Mouse (Mus musculus) 416B (cell line): ENCODE data around the gene Tspan17.

Source experiments
- DNase-seq: peaks from one replicate; pipeline ENCODE4 v3.0.0; 2011; ENCODE audit warnings: low read depth

Tspan17 gene

DNA sequence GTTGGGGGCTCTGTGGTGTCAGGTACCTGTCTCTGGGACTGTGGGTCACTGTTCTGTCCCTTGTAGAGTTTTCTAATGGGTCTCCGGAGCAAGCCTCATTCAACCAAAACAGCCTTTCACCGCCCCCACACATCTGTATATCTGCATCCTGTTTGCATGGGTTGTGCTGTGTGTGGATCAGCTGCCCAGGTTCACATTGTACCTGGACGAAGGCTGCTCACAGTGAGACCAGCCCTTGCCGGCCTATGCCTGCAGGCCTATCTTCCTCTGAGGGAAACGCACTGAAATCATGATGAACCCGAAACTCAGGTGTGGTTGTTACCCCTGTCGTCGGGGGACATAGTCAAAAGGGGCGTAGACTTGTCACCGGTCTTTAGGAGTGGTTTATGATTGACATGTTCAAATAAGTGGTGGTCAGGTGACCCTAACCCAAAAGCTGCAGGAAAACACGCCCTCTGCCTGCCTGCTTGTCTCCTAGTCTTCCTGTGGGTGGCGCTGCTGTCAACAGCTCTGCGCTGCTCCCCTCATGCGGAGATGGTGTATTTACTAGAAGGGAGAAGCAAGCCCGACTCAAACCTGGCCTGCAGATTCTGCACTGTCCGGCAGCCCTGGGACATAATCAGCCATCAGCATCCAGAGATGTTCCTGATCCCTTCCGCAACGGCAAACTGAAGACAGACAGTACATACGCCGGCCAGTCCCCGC is 16.1 kb downstream of the Tspan17 start:
- no peak for DNase-seq

DNA sequence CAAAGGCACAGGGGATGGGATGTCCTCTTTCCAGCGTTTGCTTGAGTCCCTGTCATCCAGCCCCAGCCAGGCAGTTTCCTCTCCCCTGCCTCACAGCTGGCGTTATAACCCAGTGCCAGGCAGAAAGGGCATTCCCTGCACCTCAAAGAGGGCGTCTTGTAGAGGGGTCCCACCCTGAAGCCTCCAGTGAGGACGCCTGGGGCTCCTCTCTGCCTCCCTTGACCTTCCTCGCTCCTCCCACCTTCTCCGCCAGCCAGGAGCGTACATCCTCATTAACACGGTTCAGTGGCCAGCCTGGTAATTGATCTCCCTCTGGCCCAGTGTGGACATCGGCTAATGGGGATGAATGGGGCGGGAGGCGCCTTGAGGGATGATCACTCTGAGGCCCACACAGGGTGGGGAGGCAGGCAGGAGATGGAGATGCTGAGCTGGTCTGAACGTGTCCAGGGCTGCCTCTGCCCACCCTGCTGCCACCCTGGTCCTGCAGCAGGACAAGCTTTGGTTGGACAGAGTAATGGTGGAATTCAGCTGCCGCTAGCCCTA is 17.3 kb downstream of the Tspan17 start:
- DNase-seq, result no peak

DNA sequence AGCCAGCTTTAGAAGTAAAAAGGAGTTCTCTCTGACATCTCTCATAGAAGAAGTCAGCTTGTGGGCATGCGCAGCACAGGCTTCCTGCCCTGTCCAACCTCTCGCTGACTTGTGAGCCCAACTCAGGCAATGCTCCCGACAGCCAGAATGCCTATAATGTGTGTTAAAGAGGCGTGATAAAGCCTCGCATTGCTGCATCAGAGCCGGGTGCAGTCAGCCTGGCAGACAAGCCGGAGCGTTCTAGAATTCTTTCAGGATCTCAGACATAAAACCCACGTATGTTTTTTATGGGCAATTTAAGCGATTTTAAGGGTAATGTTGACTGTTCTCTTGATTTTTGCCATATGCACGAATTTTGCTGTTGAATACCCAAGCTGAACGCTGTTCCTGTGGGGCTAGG is 18.9 kb downstream of the Tspan17 start:
- no peak for DNase-seq

GRCm38 (mm10) chr13:54811476-54811875 is 22.3 kb downstream of the Tspan17 start:
- no peak for DNase-seq

- peak; percentile 93 for DNase-seq
Observed at GRCm38 (mm10) chr13:54813381-54813780, 24.2 kb downstream of the Tspan17 start.

DNA sequence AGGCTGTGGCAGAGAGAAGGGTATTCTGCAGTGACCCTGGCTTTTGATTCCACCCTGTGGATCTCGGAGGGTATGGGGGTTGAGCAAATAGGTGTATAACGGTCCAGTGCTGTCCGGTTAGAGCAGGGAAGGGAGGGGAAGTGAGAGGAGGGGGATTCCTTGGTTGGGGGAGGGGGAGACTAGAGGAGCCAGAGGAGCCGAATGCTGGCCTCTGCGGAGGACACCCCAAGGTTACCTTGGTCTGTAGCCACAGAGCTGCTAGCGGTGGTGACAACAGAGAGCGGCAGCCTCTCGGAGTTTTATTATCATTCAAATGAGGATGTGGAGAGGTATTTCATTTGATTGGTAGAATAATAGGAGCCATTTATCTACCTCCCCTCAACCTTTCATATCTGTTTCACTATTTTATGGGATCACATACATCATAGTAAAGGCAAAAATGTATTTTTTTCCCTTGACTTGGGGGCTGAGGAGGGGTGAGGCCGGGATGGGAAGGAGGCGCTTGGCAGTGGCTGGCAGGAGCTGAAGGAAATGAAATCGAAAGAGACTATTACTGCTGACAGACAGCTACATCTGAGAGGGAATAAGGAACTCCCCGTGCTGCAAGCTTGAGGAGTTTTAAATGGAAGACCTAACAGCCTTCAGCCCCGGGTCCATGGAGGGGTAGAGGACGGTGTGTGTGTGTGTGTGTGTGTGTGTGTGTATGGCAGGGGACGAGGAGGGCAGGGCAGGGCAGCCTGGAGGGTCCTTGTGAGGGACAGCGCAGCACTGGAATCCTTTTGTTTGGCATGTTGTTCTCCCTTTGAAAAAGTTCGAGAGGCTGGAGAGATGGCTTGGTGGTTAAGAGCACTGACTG is 29.4 kb downstream of the Tspan17 start:
- no peak for DNase-seq

- DNase-seq, result no peak
Observed at GRCm38 (mm10) chr13:54821106-54821505, 31.9 kb downstream of the Tspan17 start.

GRCm38 (mm10) chr13:54821931-54822330 is 32.8 kb downstream of the Tspan17 start:
- peak; percentile 36 for DNase-seq

DNA sequence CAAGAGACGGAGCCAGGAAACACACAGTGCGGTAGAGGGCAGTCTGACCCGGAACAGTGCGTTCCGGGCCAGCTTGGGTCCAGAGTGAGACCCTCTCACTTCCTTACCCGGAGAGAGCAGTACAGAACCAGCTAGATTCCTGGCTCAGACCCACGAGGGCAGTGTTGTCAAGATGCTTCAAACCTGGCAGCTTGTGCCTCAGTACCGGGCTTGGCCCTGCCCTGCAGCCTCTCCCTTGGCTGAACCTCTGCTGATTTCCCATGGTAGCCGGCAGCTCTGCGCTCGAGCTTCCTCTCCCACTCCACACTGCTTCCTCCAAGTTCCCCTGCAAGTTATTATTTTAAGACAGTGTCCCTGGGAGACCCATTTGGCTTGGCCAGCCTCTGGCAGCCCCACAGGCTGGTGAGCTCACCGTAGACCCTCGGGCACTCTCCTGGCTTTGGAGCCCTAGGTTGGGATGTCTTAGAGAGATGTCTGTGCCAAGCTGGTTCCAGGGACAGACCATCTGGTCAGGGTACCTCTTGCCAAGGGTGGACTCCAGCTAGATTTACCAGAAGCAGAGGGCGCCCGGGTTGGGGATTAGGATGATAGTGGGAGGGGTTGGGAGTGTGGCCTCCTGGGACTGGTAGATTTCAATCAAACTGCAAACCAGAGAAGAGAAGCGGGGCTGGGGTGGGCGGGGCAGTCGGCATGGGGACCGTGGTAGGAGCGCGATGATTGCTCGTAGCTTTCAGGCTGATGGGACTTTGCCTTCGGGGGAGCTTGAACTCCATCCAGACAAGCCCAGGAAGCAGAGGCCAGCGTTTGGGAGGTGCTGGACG is 35.1 kb downstream of the Tspan17 start:
- no peak for DNase-seq

- no peak for DNase-seq
Observed at GRCm38 (mm10) chr13:54827992-54828391, 38.8 kb downstream of the Tspan17 start.

DNA sequence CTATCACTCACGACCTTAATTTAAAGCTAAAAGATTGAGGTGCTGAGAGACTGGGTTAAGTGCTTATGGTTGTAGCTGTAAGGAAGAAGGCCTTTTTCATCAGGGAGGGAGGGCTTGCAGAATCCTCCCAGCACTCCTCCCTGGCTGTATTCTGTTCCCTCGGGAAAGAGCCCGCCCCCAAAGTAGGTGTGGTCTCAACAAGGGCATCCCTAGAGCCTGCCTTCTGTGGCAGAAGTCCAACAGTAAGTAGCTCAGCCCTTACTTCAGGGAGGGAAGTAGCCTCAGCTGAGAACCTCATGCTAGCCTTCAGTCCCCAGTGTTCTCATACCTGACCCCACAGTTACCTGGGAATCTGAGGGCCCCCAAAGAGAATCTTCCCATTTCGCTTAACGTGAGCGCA is 39.3 kb downstream of the Tspan17 start:
- DNase-seq, result no peak

DNA sequence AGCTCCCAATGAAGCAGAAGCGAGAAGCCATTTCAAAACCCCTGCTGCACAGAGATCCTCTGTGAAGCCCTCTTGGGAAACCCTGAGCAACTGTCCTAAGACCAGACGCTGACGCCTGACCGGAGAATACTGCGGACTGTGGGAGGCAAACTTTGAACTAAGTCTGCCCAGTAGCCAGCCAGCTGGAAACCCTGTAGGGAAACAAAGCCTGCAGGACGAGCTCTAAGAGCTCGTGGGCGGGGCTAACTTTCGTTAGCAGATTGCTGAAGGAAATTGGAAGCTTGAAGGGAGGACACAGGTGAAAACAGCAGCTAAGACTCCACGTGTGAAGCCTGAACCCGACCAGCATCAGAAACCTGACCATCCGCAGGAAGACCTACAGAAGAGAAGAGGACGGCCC is 40.3 kb downstream of the Tspan17 start:
- no peak for DNase-seq

DNA sequence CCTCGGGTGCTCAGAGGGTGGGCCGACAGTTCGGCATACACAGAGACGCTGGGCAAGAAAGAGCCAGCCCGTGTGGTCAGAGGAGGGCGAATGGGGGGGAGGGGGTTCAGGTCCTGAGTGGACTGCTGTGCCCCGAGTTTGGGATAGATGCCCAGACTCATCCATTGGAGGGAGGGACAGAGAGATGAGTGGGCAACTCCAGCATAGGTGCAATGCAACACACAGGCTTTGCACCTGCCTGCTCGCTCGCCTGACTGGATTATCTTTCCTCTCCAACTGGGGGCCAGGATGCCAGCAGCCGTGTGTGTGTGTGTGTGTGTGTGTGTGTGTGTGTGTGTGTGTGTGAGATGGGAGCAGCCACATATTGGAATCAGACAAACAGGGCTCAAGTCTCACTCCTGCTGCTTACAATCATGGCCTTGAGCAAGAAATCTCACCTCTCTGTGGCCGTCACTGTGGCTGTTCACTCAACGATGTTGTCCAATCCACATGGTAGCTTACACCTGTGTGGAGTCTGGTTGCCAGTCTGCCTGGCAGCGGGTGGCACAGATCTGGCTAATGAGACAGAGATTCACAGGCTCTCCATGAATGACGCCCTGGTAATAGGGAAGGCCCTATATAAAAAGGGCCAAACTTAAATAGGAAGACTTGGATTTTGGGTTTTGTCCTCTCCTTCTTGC is 47.3 kb downstream of the Tspan17 start:
- no peak for DNase-seq

DNA sequence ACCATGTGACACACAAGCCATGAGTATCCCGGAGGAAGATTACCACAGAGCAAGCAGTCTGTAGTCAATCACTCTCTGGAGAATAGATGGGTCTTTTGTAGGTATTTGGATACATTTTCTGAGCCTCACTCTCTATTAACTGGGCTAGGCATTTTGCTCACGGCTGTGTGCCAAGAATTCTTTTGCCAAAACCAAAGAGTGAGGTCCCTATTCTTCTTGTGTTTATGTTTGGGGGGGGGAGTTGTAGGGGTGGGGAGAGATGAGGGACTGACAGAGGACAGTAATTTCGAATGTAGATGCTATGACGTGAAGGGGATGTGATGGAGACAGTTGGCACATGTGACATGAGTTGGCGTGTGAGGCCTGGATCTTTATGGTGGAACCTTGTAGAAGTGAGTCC is 47.9 kb downstream of the Tspan17 start:
- no peak for DNase-seq

- DNase-seq, result no peak
Observed at GRCm38 (mm10) chr13:54837471-54837889, 48.3 kb downstream of the Tspan17 start.

GRCm38 (mm10) chr13:54838540-54838939 is 49.4 kb downstream of the Tspan17 start:
- DNase-seq, result peak; percentile 4

GRCm38 (mm10) chr13:54839211-54839610 is 50.0 kb downstream of the Tspan17 start:
- DNase-seq, result no peak

GRCm38 (mm10) chr13:54844579-54844978 is 55.4 kb downstream of the Tspan17 start:
- no peak for DNase-seq
